Comparison of ENCODE assay signal across 16 mouse cellular contexts in genomic region chr15:100112309-100112966, GRCm38 (mm10).
DNase-seq lines count a peak whose midpoint lies in the region; ATAC-seq and TF ChIP-seq lines count a peak whose summit lies in the region.
"Had no signal": no experiment of that assay in that cellular context is flagged by ENCODE, and none has a peak within 500 bp of the region (broad histone marks: within the 10 kb centered on the region; RNA-seq: fewer than 3 reads in every experiment).

No protein-coding gene starts in this region.

- no peak for TF ChIP-seq POLR2A in liver, adult 2 months (IDR thresholded peaks at IDR 0.05; ENCODE audit: extremely low read depth, insufficient read depth, low read length)

- H3K4me2 ChIP-seq in heart, embryonic 13.5 days = no peak overlapping the region
- no peak overlapping the region for H3K4me2 ChIP-seq in liver, embryonic 11.5 days
- H3K4me2 ChIP-seq in intestine, embryonic 16.5 days (ENCODE audit: low read depth, low read length) = peak overlapping the region; percentile 33; the same call in 1 of the 2 replicates
- no peak overlapping the region for H3K4me2 ChIP-seq in stomach, embryonic 14.5 days (replicated peaks; ENCODE audit: low read depth, low read length)

- H3K4me1 ChIP-seq in heart, embryonic 13.5 days = peaks cover 66% of the 10 kb centered on the region
- H3K4me1 ChIP-seq in liver, adult 2 months (ENCODE audit: control insufficient read depth, insufficient read depth, low read length) = peaks cover 9% of the 10 kb centered on the region
- H3K4me1 ChIP-seq in liver, embryonic 11.5 days (replicated peaks; ENCODE audit: control insufficient read depth, insufficient read depth, low read length) = peaks cover 31% of the 10 kb centered on the region
- H3K4me1 ChIP-seq in intestine, embryonic 16.5 days (ENCODE audit: control insufficient read depth, insufficient read depth, low read length) = peaks cover 25% of the 10 kb centered on the region
- H3K4me1 ChIP-seq in stomach, embryonic 14.5 days (ENCODE audit: control insufficient read depth, insufficient read depth, low read length) = peaks cover 18% of the 10 kb centered on the region

- no peak for DNase-seq in heart, adult 18-20 months
- peak; percentile 40 for DNase-seq in liver, adult 2 months (ENCODE audit: extremely low read depth, low read depth, low spot score)
- no peak for DNase-seq in liver, embryonic 11.5 days (ENCODE audit: low spot score)
- DNase-seq in cerebellum, postnatal 25 days = no peak
- DNase-seq: adrenal gland, postnatal 14 days; cerebellum, postnatal 10 days; heart, adult 11 months; heart, postnatal 36 days; lung, postnatal 4 days; spleen, adult 18-20 months had no signal

- H3K4me3 ChIP-seq in heart, embryonic 13.5 days = no peak overlapping the region
- no peak overlapping the region for H3K4me3 ChIP-seq in liver, adult 2 months (ENCODE audit: insufficient read depth, low read depth, low read length)
- H3K4me3 ChIP-seq in liver, embryonic 11.5 days (ENCODE audit: low read depth, low read length) = no peak overlapping the region
- peak overlapping the region; percentile 5; the same call in 1 of the 2 replicates for H3K4me3 ChIP-seq in intestine, embryonic 16.5 days (ENCODE audit: low read length)
- H3K4me3 ChIP-seq in stomach, embryonic 14.5 days (ENCODE audit: low read depth, low read length) = no peak overlapping the region
- H3K4me3 ChIP-seq: layer of hippocampus, adult 2 months had no signal

- H3K9ac ChIP-seq in heart, embryonic 13.5 days = 0 out of 2 replicates have a peak overlapping the region, but pooled peaks have one; percentile 8
- no peak overlapping the region for H3K9ac ChIP-seq in liver, adult 2 months (ENCODE audit: low read depth, low read length)
- no peak overlapping the region for H3K9ac ChIP-seq in liver, embryonic 11.5 days (ENCODE audit: low read depth, low read length)
- peak overlapping the region; percentile 46; the same call in 1 of the 2 replicates for H3K9ac ChIP-seq in intestine, embryonic 16.5 days (ENCODE audit: low read depth, low read length)
- no peak overlapping the region for H3K9ac ChIP-seq in stomach, embryonic 14.5 days (replicated peaks; ENCODE audit: low read depth, low read length)

- peaks cover 4% of the 10 kb centered on the region; the same call in 1 of the 2 replicates for H3K79me2 ChIP-seq in liver, adult 2 months (ENCODE audit: control insufficient read depth, insufficient read depth, low read length)

- peak overlapping the region; percentile 48; the same call in 1 of the 2 replicates for H3K27ac ChIP-seq in heart, embryonic 13.5 days (replicated peaks)
- no peak overlapping the region for H3K27ac ChIP-seq in liver, adult 2 months (replicated peaks; ENCODE audit: insufficient read depth, low read depth, low read length)
- no peak overlapping the region for H3K27ac ChIP-seq in liver, embryonic 11.5 days (ENCODE audit: low read depth, low read length)
- peak overlapping the region; percentile 85 for H3K27ac ChIP-seq in intestine, embryonic 16.5 days (ENCODE audit: low read length)
- H3K27ac ChIP-seq in stomach, embryonic 14.5 days (ENCODE audit: low read length) = peak overlapping the region; percentile 66
- H3K27ac ChIP-seq: layer of hippocampus, adult 2 months had no signal

- H3K27me3 ChIP-seq in heart, embryonic 13.5 days (replicated peaks) = no peaks in the 10 kb centered on the region
- H3K27me3 ChIP-seq in liver, adult 2 months (ENCODE audit: control insufficient read depth, insufficient read depth, low read length) = no peaks in the 10 kb centered on the region
- H3K27me3 ChIP-seq in liver, embryonic 11.5 days (replicated peaks; ENCODE audit: control insufficient read depth, insufficient read depth, low read length) = no peaks in the 10 kb centered on the region
- no peaks in the 10 kb centered on the region for H3K27me3 ChIP-seq in intestine, embryonic 16.5 days (replicated peaks; ENCODE audit: control insufficient read depth, insufficient read depth, low read length)
- no peaks in the 10 kb centered on the region for H3K27me3 ChIP-seq in stomach, embryonic 14.5 days (ENCODE audit: control insufficient read depth, insufficient read depth, low read length)

- WGBS in heart, embryonic 13.5 days = 69% methylated on average over 9 of the region's 9 CpGs
- 36% methylated on average over 9 of the region's 9 CpGs for WGBS in liver, adult 2 months
- WGBS in liver, embryonic 11.5 days = 77% methylated on average over 9 of the region's 9 CpGs
- WGBS in intestine, embryonic 16.5 days = 53% methylated on average over 9 of the region's 9 CpGs
- WGBS in stomach, embryonic 14.5 days = 48% methylated on average over 9 of the region's 9 CpGs

- no peaks in the 10 kb centered on the region for H3K9me3 ChIP-seq in heart, embryonic 13.5 days
- no peaks in the 10 kb centered on the region for H3K9me3 ChIP-seq in liver, embryonic 11.5 days (ENCODE audit: control insufficient read depth, low read length)
- no peaks in the 10 kb centered on the region for H3K9me3 ChIP-seq in intestine, embryonic 16.5 days (ENCODE audit: control insufficient read depth, low read length)
- H3K9me3 ChIP-seq in stomach, embryonic 14.5 days (ENCODE audit: control insufficient read depth, low read depth, low read length) = no peaks in the 10 kb centered on the region

- no peak for TF ChIP-seq CTCF in liver, adult 2 months (IDR thresholded peaks at IDR 0.05; ENCODE audit: low read depth, low read length)

- ATAC-seq in heart, embryonic 13.5 days (ENCODE audit: extremely low read depth, insufficient number of reproducible peaks, low FRiP score, low TSS enrichment) = no peak
- no peak for ATAC-seq in liver, embryonic 11.5 days (replicated peaks; ENCODE audit: low FRiP score)
- ATAC-seq in intestine, embryonic 16.5 days = peak; percentile 94
- peak; percentile 33; the same call in 1 of the 2 replicates for ATAC-seq in stomach, embryonic 14.5 days (ENCODE audit: insufficient number of reproducible peaks, insufficient read depth, low FRiP score, low read depth)
- ATAC-seq in megakaryocyte, adult 5-6 weeks (ENCODE audit: poor library complexity, severe bottlenecking) = no peak
- ATAC-seq: midbrain, embryonic 16.5 days had no signal

- peaks cover 14% of the 10 kb centered on the region for H3K36me3 ChIP-seq in heart, embryonic 13.5 days
- peaks cover 3% of the 10 kb centered on the region; the same call in 1 of the 2 replicates for H3K36me3 ChIP-seq in liver, adult 2 months (ENCODE audit: control insufficient read depth, insufficient read depth, low read length)
- no peaks in the 10 kb centered on the region for H3K36me3 ChIP-seq in liver, embryonic 11.5 days (ENCODE audit: control insufficient read depth, insufficient read depth, low read length)
- no peaks in the 10 kb centered on the region for H3K36me3 ChIP-seq in intestine, embryonic 16.5 days (ENCODE audit: control insufficient read depth, insufficient read depth, low read length)
- no peaks in the 10 kb centered on the region for H3K36me3 ChIP-seq in stomach, embryonic 14.5 days (ENCODE audit: control insufficient read depth, insufficient read depth, low read length)

Comparison
In these comparisons a context has a peak if more than half of its experiments do, and no peak if none do; other contexts are left out.
1. ATAC-seq: peak in intestine, embryonic 16.5 days (single experiment) and stomach, embryonic 14.5 days (single experiment); none in heart, embryonic 13.5 days (single experiment), liver, embryonic 11.5 days (single experiment) and megakaryocyte, adult 5-6 weeks (single experiment).
2. H3K27ac ChIP-seq: peak in heart, embryonic 13.5 days (single experiment), intestine, embryonic 16.5 days (single experiment) and stomach, embryonic 14.5 days (single experiment); none in liver, adult 2 months (single experiment) and liver, embryonic 11.5 days (single experiment).
3. H3K9ac ChIP-seq: peak in heart, embryonic 13.5 days (single experiment) and intestine, embryonic 16.5 days (single experiment); none in liver, adult 2 months (single experiment), liver, embryonic 11.5 days (single experiment) and stomach, embryonic 14.5 days (single experiment).